Mouse (Mus musculus): ENCODE data around the gene Cpeb4. TPM values are rescaled to one million over a fixed set of nuclear protein-coding genes. Genes with fewer than 3 reads are reported as not detected.

The Cpeb4 gene
- polyA plus RNA-seq, 1 experiment: 1.5 TPM

GRCm38 (mm10) chr11:31833506-31833905 is 38.5 kb upstream of the Cpeb4 start:
- TF ChIP-seq CEBPB (IDR thresholded peaks at IDR 0.05; ENCODE audit: low read depth) (no peak), USF1 (IDR thresholded peaks at IDR 0.05; ENCODE audit: low read depth) (no peak), MYOD1 (IDR thresholded peaks at IDR 0.05; ENCODE audit: control insufficient read depth, insufficient read length, low read depth) (no peak), MYOG (IDR thresholded peaks at IDR 0.05; ENCODE audit: control insufficient read depth, extremely low read depth, insufficient read length) (no peak), MAX (IDR thresholded peaks at IDR 0.05) (no peak), CTCF (IDR thresholded peaks at IDR 0.05; ENCODE audit: control insufficient read depth, insufficient read depth, insufficient read length) (no peak)
- peaks cover 2% of the 10 kb centered on the region for H3K79me3 ChIP-seq (ENCODE audit: low read depth)
- H3K4me3 ChIP-seq (ENCODE audit: insufficient read depth, poor library complexity, severe bottlenecking): no peak overlapping the region
- H3K27me3 ChIP-seq (ENCODE audit: control insufficient read depth, insufficient read depth, insufficient read length): no peaks in the 10 kb centered on the region
- no peaks in the 10 kb centered on the region for H3K36me3 ChIP-seq (ENCODE audit: control insufficient read depth, insufficient read depth)
- no peaks in the 10 kb centered on the region for H3K79me2 ChIP-seq (ENCODE audit: control insufficient read depth, insufficient read depth)
- no peak overlapping the region for H3ac ChIP-seq (ENCODE audit: control insufficient read depth, insufficient read length, low read depth)

GRCm38 (mm10) chr11:31835352-31835751 is 36.7 kb upstream of the Cpeb4 start:
- no peaks in the 10 kb centered on the region for H3K36me3 ChIP-seq (ENCODE audit: control insufficient read depth, insufficient read depth)
- H3K79me3 ChIP-seq (ENCODE audit: low read depth): no peaks in the 10 kb centered on the region
- no peaks in the 10 kb centered on the region for H3K79me2 ChIP-seq (ENCODE audit: control insufficient read depth, insufficient read depth)
- no peak overlapping the region for H3ac ChIP-seq (ENCODE audit: control insufficient read depth, insufficient read length, low read depth)
- H3K4me3 ChIP-seq (ENCODE audit: insufficient read depth, poor library complexity, severe bottlenecking): no peak overlapping the region
- H3K27me3 ChIP-seq (ENCODE audit: control insufficient read depth, insufficient read depth, insufficient read length): no peaks in the 10 kb centered on the region
- TF ChIP-seq MAX (IDR thresholded peaks at IDR 0.05): no peak

GRCm38 (mm10) chr11:31837243-31837642 is 34.8 kb upstream of the Cpeb4 start:
- H3K27me3 ChIP-seq (ENCODE audit: control insufficient read depth, insufficient read depth, insufficient read length): no peaks in the 10 kb centered on the region
- no peaks in the 10 kb centered on the region for H3K36me3 ChIP-seq (ENCODE audit: control insufficient read depth, insufficient read depth)
- H3ac ChIP-seq (ENCODE audit: control insufficient read depth, insufficient read length, low read depth): no peak overlapping the region
- H3K79me2 ChIP-seq (ENCODE audit: control insufficient read depth, insufficient read depth): no peaks in the 10 kb centered on the region
- no peak overlapping the region for H3K4me3 ChIP-seq (ENCODE audit: insufficient read depth, poor library complexity, severe bottlenecking)
- TF ChIP-seq MYOD1 (IDR thresholded peaks at IDR 0.05; ENCODE audit: control insufficient read depth, insufficient read length, low read depth): no peak
- no peak for TF ChIP-seq CEBPB (IDR thresholded peaks at IDR 0.05; ENCODE audit: low read depth)
- TF ChIP-seq USF1 (IDR thresholded peaks at IDR 0.05; ENCODE audit: low read depth): no peak
- TF ChIP-seq CTCF (IDR thresholded peaks at IDR 0.05; ENCODE audit: control insufficient read depth, insufficient read depth, insufficient read length): no peak
- TF ChIP-seq MYOG (IDR thresholded peaks at IDR 0.05; ENCODE audit: control insufficient read depth, extremely low read depth, insufficient read length): no peak
- TF ChIP-seq MAX (IDR thresholded peaks at IDR 0.05): no peak
- TF ChIP-seq FOSL1 (IDR thresholded peaks at IDR 0.05; ENCODE audit: insufficient read depth, low read length, poor library complexity, severe bottlenecking): no peak
- no peaks in the 10 kb centered on the region for H3K79me3 ChIP-seq (ENCODE audit: low read depth)

DNA sequence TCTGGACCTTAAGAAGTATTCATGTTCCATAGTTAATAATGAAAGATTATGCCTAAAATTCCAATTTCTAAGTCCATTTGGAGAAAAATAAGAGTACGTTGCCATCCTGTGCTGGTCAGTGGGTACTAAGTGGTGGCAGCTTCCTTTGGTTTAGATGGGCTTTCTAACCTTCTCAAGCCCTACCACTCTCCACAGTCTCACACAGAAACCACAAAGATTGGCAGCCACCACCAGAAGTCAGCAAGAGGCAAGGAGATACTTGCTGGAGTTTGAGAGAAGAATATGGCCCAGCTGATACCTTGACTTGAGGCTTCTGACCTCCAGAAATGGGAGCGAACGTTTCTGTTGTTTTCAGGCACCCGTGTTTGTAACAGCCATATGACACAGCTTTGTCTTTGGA is 34.3 kb upstream of the Cpeb4 start:
- TF ChIP-seq USF1 (IDR thresholded peaks at IDR 0.05; ENCODE audit: low read depth) (no peak), CTCF (IDR thresholded peaks at IDR 0.05; ENCODE audit: control insufficient read depth, insufficient read depth, insufficient read length) (no peak), MAX (IDR thresholded peaks at IDR 0.05) (no peak), MYOD1 (IDR thresholded peaks at IDR 0.05; ENCODE audit: control insufficient read depth, insufficient read length, low read depth) (no peak), FOSL1 (IDR thresholded peaks at IDR 0.05; ENCODE audit: insufficient read depth, low read length, poor library complexity, severe bottlenecking) (no peak), MYOG (IDR thresholded peaks at IDR 0.05; ENCODE audit: control insufficient read depth, extremely low read depth, insufficient read length) (no peak), CEBPB (IDR thresholded peaks at IDR 0.05; ENCODE audit: low read depth) (no peak)
- no peaks in the 10 kb centered on the region for H3K27me3 ChIP-seq (ENCODE audit: control insufficient read depth, insufficient read depth, insufficient read length)
- no peaks in the 10 kb centered on the region for H3K79me3 ChIP-seq (ENCODE audit: low read depth)
- no peak overlapping the region for H3K4me3 ChIP-seq (ENCODE audit: insufficient read depth, poor library complexity, severe bottlenecking)
- no peak overlapping the region for H3ac ChIP-seq (ENCODE audit: control insufficient read depth, insufficient read length, low read depth)
- no peaks in the 10 kb centered on the region for H3K36me3 ChIP-seq (ENCODE audit: control insufficient read depth, insufficient read depth)
- no peaks in the 10 kb centered on the region for H3K79me2 ChIP-seq (ENCODE audit: control insufficient read depth, insufficient read depth)

DNA sequence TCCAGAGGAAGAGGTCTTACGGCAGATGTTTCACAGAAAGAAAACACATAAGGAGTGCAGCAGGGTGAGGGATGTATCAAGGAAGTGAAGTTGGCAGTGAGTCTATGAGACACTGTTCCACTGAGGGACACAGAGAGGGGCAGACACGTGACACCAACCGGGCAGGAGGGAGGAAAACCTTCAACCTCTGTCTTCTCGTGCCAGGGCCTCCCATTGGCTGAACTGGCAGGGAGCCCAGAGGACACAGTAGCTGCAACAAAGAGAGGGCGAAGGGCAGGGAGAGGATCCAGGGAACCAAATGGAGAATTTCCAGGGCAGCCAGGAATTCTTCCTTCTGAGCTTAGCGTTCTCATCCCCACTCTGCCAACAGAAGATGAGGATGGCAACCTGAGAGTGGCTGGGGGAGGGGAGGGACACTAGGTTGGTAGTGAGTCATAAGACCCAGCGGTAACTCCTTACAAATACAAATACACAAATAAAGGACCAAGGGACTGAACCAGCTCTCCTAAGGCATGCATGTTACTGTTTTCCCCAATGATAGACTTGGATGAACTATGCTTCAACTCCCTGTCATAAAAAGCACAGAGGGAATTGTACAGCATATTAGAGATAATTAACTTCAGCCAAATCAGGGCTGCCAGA is 33.4 kb upstream of the Cpeb4 start:
- Histone ChIP-seq H3K4me3 (ENCODE audit: insufficient read depth, poor library complexity, severe bottlenecking) (no peak overlapping the region), H3ac (ENCODE audit: control insufficient read depth, insufficient read length, low read depth) (no peak overlapping the region), H3K79me2 (ENCODE audit: control insufficient read depth, insufficient read depth) (no peaks in the 10 kb centered on the region), H3K36me3 (ENCODE audit: control insufficient read depth, insufficient read depth) (no peaks in the 10 kb centered on the region), H3K27me3 (ENCODE audit: control insufficient read depth, insufficient read depth, insufficient read length) (peaks cover 2% of the 10 kb centered on the region), H3K79me3 (ENCODE audit: low read depth) (no peaks in the 10 kb centered on the region)
- no peak for TF ChIP-seq CTCF (IDR thresholded peaks at IDR 0.05; ENCODE audit: control insufficient read depth, insufficient read depth, insufficient read length)
- no peak for TF ChIP-seq MAX (IDR thresholded peaks at IDR 0.05)
- no peak for TF ChIP-seq MYOD1 (IDR thresholded peaks at IDR 0.05; ENCODE audit: control insufficient read depth, insufficient read length, low read depth)
- TF ChIP-seq CEBPB (IDR thresholded peaks at IDR 0.05; ENCODE audit: low read depth): no peak
- TF ChIP-seq FOSL1 (IDR thresholded peaks at IDR 0.05; ENCODE audit: insufficient read depth, low read length, poor library complexity, severe bottlenecking): no peak
- no peak for TF ChIP-seq USF1 (IDR thresholded peaks at IDR 0.05; ENCODE audit: low read depth)
- TF ChIP-seq MYOG (IDR thresholded peaks at IDR 0.05; ENCODE audit: control insufficient read depth, extremely low read depth, insufficient read length): no peak

GRCm38 (mm10) chr11:31839084-31839460 is 32.9 kb upstream of the Cpeb4 start:
- Histone ChIP-seq H3K4me3 (ENCODE audit: insufficient read depth, poor library complexity, severe bottlenecking) (no peak overlapping the region), H3K36me3 (ENCODE audit: control insufficient read depth, insufficient read depth) (no peaks in the 10 kb centered on the region), H3K27me3 (ENCODE audit: control insufficient read depth, insufficient read depth, insufficient read length) (peaks cover 3% of the 10 kb centered on the region), H3K79me2 (ENCODE audit: control insufficient read depth, insufficient read depth) (no peaks in the 10 kb centered on the region), H3ac (ENCODE audit: control insufficient read depth, insufficient read length, low read depth) (no peak overlapping the region), H3K79me3 (ENCODE audit: low read depth) (no peaks in the 10 kb centered on the region)
- no peak for TF ChIP-seq USF1 (IDR thresholded peaks at IDR 0.05; ENCODE audit: low read depth)
- TF ChIP-seq CEBPB (IDR thresholded peaks at IDR 0.05; ENCODE audit: low read depth): no peak
- no peak for TF ChIP-seq FOSL1 (IDR thresholded peaks at IDR 0.05; ENCODE audit: insufficient read depth, low read length, poor library complexity, severe bottlenecking)
- no peak for TF ChIP-seq CTCF (IDR thresholded peaks at IDR 0.05; ENCODE audit: control insufficient read depth, insufficient read depth, insufficient read length)
- no peak for TF ChIP-seq MAX (IDR thresholded peaks at IDR 0.05)
- no peak for TF ChIP-seq MYOD1 (IDR thresholded peaks at IDR 0.05; ENCODE audit: control insufficient read depth, insufficient read length, low read depth)
- TF ChIP-seq MYOG (IDR thresholded peaks at IDR 0.05; ENCODE audit: control insufficient read depth, extremely low read depth, insufficient read length): no peak
